Mouse (Mus musculus): ENCODE data around the gene Gba2.
"Not testable (repeated sequence)": the region's sequence is repeated elsewhere in the genome, so short reads cannot be mapped to it uniquely, and the experiment has no call there.

Gba2 gene

GRCm38 (mm10) chr4:43578376-43579204, at the start of gene Gba2, which contains the start of gene Rgp1:
Gene Gba2, minus strand, starts transcription at chr4:43578873.
Gene Rgp1, plus strand, starts transcription at chr4:43578715.
- peak; percentile 94 for DNase-seq

DNA sequence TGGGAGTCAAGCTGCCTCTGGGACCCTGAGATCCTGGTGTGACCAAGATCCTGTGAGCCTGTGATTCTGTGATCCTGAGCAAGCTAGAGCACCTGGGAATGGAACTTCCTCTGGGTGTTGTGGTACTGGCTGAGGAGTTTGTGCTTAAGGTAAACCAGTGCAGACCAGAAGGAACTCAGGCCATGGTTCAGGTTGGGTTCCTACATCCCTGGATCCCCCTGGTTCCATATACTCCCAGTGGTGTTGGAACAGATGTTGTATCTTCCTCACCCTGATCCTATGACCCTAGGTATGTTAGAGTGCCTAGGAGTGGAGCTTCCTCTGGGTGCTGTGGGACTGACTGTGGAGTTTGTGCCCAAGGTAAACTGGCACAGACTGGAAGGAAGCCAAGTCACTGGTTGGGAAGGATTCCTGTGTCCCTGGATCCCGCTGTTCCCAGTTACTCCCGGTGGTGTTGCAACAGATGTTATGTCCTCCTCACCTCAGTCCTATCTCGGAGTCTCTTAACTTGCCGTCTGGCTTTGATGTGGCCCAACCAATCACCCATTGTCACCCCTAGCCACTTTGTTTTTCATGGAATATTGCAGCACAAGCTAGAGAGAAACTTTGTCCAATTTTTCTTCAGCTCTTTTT, 41.6 kb upstream of the Gba2 start:
- DNase-seq, result no peak

DNA sequence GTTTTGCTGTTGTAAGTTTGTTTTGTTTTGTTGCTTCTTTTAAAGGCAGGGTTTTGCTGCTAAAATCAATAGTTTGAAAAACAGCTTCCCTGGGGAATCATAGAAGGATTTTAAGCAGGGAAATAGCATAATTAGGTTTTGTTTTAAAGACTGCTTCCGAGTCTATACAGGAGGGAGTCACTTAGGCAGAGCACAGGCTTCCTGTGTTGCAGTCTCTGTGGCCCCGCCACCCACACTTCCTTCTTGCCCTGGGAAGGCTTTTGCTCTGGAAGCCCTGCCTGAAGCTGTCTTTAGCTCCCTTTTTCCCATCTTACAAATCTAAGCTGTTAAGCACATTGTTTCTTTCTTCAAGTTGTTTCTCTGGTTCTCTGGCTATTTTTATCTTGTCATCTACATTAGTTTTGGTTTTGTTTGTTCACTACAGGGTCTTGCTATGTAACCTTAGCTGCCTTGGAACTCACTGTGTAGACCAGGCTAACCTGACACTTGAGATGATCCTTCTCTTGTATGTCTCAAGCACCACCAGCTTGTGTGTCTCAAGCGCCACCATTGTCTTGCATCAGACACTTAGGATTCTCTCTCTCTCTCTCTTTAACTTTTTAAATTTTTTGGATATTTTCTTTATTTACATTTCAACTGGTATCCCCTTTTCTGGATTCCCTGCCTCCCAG, 34.5 kb upstream of the Gba2 start:
- DNase-seq, result no peak

- no peak for DNase-seq
Observed at GRCm38 (mm10) chr4:43612534-43612933, 33.9 kb upstream of the Gba2 start.

- no peak for DNase-seq
Observed at GRCm38 (mm10) chr4:43604751-43605685, 26.3 kb upstream of the Gba2 start.

GRCm38 (mm10) chr4:43604099-43604498, 25.4 kb upstream of the Gba2 start:
- no peak for DNase-seq

- no peak for DNase-seq
Observed at GRCm38 (mm10) chr4:43600195-43600934, 21.7 kb upstream of the Gba2 start.

DNA sequence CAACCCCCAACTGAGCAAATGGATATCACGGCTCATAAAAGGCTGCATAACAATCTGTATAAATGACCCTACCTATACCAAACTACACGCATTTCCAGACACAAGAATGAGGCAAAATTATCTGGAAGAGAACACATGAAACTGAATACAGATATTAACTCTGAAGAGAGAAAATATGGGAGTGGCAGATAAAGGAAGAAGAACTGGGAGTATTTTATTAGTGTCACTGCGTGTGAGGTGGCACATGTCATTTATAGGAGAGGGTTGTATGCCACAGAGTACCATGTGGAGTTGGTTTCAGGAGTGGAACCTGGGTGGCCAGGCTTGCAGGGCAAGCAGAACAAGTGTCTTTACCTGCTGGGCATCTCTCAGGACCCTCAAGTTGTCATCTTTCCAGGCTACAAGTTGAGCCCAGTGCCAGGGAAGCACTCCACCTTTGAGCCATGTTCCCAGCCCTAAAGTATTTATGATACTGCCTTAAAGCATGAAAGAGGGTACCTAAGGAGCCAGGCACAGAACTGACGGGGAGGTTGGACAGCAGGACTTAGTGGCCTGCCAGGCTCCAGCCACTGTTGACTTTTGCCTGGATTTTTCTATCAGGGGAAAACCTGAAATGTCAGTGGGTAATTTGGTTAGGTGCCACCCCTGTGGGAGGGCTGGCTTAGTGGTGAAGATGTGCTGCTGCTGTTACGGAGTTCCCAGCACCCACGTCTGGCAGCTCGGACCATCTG, 20.1 kb upstream of the Gba2 start:
- DNase-seq, result no peak

- no peak for DNase-seq
Observed at GRCm38 (mm10) chr4:43598200-43598599, 19.5 kb upstream of the Gba2 start.

GRCm38 (mm10) chr4:43596597-43596996, 17.9 kb upstream of the Gba2 start:
- DNase-seq, result not testable (repeated sequence)

DNA sequence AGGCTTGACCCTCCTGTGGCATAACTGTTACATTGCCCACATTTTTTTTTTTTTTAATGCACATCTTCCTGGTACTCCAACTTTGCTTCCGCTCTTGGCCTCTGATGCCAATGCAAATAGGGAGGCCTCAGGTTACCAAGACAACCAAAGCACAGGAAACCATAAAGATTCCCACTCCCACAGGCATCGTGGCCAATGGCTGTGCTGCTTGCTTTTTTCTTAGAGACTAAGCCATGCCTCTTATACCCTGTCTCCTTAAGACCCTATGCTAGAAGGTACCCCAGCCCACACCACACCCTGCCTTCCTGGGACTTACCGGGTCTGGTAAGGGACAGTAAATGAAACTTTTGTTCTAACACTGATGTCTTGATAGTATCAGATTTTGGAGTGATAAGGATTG, 14.8 kb upstream of the Gba2 start:
- DNase-seq, result no peak

- no peak for DNase-seq
Observed at GRCm38 (mm10) chr4:43591961-43592360, 13.3 kb upstream of the Gba2 start.

DNA sequence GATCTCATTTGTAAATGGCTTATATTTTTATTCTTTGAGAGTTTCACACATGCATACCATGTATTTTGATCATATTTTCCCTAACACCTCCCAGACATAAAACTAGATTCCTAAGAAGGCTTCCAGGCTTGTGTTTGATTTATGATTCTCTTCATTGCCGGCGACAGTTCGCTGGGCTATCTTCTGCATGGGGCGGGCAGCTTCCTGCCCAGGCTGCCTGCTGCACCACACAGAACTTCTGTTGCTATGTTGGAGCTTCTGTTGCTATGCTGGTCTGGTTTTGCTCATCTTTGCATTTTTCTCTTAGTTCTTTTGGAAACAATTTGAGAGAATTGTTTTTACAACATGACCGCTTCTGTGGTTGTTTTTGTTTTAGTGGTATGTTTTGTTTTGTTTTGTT, 12.9 kb upstream of the Gba2 start:
- no peak for DNase-seq

DNA sequence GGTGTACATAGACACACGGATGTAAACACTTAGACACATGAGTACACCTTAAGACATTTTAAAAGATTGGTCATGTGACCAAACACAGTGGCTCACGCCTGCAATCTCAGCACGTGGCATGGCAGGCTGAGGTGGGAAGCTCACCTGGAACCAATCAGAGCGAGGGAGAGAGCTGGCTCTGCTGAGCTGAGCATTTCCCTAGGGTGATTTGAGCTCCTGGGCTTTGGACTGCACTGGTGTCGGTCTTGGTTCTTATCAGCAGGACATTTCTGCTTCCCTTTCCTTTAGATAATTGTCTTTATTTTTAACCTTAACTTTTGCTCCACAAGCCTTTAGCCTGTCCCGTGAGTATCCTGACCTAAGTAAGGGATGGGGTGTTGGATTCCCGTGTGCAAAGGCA, 9.0 kb upstream of the Gba2 start:
- DNase-seq, result peak; percentile 55

DNA sequence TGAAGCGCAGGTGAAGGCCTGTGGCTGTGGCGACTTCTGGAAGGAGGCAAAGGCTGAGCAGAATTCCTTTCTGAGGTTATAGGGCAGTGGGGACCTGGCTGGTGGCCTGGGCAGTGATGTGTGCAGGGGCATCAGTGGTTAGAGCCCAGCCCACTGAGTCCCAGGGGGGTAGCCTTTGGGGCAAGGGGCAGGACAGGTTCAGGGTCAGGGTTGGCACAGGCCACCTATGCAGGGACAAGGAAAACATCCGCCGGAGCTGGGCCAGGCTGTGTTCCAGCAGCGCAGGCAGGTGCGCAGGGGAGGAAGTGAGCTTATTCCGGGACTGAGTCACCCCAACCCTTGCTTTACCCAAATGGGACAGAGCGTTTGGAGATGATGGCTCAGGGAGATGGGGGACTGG, 7.7 kb upstream of the Gba2 start:
- DNase-seq, result peak; percentile 92

- DNase-seq, result no peak
Observed at GRCm38 (mm10) chr4:43585682-43586081, 7.0 kb upstream of the Gba2 start.

GRCm38 (mm10) chr4:43584444-43585416, 6.1 kb upstream of the Gba2 start, which contains the start of gene Msmp:
Gene Msmp, minus strand, starts transcription at chr4:43584494.
- peak; percentile 69 for DNase-seq

DNA sequence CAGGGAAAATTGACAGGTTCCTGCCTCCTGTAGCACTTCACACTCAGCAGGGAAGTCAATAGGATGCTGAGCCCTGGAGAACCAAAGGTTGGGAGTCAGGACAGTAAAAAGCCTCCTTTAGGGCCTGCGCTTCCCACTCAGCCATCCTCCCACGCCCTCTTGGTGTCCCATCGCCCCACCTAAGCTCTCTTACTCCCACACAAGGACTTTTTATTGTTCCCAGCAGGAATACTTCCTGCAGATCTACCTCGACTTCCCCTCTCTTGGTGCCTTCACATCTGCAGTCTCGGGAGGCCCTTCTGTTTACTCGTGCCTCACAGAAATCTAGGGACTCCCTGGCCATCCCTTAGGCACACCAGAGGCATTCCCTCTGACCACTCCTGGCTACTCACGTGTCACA, 4.7 kb upstream of the Gba2 start:
- no peak for DNase-seq

- no peak for DNase-seq
Observed at GRCm38 (mm10) chr4:43582241-43582640, 3.6 kb upstream of the Gba2 start.

- DNase-seq, result no peak
Observed at GRCm38 (mm10) chr4:43581381-43581780, 2.7 kb upstream of the Gba2 start.
